Mouse (Mus musculus): ENCODE measurements around the gene Nqo2.
"Not testable (repeated sequence)": the region's sequence is repeated elsewhere in the genome, so short reads cannot be mapped to it uniquely, and the experiment has no call there.

Nqo2 gene

DNA sequence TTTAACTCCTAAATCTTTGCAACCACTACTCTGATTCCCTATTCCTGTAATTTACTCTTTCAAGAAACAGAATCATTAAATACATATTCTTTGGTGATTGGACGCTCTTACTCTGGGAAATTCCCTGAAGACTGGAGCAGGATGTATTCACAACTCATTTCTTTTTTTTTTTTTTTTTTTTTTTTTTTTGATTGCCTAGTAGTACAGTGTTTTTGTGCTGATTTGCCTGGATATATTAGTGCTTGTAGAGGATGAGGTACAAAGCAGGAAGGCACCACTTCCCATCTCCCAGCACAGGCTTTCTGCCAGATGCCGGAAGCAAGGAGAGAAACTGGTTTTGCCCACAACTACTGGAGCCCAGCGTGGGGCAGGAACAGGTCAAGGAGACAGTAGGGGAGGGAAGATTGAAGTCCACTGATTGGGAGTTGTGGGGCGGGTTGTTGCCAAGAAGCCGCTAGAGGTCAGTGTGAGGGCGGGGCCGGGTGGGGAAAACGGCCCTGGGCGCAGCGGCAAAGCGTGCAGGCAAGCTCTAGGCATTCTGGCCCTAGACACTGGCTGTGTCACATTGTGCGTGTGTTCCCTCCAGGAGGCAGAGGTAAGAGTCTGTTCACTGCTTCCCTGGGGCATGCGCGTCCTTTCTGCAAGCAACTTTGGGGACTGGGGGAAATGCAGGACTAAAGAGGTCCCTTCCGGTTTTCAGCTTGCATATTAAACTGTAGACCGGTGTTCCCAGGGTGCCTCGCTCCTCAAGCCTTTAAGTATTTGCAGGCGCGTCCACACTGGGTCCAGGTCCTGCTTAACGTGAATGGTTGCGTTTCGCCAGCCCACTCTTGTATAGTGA is at the start of gene Nqo2:
TSS of gene Nqo2 (plus strand) at position 482 of the 841 bp plus-strand sequence.
- peak in 1 of 2 experiments; percentile 13 for DNase-seq (ENCODE audit: low read depth in 1 of 2, low spot score in 2 of 2)

DNA sequence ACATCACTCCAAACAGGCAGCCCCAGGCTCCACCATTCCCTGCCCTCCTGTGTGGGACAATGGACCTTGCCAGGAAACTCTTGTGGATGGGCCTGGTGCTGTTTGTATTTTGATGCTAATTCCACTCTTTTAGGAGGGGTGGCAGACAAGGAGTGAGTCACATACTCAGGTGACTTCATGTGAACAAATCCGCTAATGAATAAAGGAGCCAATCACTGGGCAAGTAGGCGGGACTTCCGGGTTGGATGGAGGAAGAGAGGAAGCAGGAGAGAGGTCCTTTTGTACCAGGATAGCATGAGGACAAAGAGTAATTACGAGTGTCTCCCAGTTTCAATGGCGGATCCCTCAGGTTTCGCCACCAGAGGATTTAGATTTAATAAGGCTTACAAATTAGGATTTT is 43.4 kb upstream of the Nqo2 start:
- DNase-seq (ENCODE audit: low read depth in 1 of 2, low spot score in 2 of 2): no peak

DNA sequence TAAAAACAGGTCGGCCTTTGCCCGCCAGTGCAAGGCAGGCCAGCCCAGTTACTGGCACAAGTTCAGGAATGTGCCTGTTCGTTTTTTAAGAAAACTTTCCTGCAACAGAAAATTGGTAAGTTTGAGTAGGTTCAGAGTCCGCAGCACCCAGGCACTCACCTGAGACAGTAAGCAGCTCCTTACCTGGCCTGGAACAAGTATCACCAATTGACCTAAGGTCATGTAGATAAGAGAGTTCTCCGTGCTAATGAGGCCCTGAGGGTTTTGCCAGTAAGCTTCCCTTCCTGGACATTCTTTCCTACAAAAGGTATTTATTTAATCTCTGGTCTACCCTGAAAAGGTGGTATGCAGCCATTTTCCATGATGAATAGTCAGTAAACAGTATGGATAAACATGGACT is 42.8 kb upstream of the Nqo2 start:
- no peak for DNase-seq (ENCODE audit: low read depth in 1 of 2, low spot score in 2 of 2)

DNA sequence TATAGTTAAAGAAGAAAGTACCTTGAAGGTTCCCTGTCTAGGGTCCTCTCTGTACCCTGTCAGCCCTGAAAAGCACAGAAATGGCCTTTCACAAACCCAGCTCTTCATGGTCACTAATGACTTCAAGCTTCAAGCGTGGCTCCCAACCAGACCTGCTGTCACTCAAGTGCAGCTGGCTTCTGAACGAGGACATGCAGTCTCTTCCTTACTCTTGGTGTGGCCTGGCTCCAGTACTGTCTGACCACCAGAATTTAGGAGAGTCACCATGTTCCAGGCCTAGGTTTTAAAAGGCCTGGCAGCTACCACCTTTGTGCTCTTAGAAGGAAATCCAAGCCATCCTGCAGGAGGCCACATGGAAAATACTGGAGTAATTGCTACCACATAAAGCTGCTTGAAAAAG is 34.2 kb upstream of the Nqo2 start:
- no peak for DNase-seq (ENCODE audit: low read depth in 1 of 2, low spot score in 2 of 2)

DNA sequence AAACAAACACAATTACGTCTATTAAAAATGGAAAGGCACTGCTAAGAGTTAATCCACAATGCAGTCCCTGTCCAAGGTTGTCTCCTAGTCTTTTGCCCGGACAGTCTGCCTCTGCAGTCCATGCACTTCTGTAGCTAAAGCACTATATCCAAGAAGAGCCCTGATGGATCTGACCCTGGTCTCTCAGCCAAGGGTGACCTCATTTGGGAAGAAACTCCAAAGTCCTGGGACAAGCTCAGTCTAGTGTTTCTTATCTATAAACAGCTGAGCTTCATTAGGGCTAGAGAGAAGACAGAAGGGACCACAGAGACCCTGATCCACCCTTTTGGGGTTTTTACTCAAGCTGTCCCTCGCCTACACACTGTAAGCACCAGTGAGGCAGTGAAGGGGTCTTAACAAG is 33.6 kb upstream of the Nqo2 start:
- no peak for DNase-seq (ENCODE audit: low read depth in 1 of 2, low spot score in 2 of 2)

DNA sequence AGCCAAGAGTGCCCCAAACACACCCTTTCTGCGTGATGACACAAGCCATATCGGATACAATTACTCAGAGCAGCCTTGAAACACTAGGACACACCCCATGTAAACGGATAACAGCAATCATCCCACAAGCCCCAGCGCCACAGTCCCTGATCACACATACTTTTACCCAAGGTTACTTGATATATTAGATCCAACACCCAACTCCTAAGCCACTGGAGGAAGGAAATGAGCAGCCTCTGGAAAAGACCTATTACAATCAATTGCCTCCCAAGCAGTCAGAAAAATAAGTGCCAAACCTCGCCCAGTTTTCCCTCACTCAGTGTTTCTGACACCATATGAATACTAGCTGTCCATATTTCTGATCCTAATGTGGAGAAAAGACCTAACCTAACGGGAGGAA is 29.7 kb upstream of the Nqo2 start:
- no peak for DNase-seq (ENCODE audit: low read depth in 1 of 2, low spot score in 2 of 2)

DNA sequence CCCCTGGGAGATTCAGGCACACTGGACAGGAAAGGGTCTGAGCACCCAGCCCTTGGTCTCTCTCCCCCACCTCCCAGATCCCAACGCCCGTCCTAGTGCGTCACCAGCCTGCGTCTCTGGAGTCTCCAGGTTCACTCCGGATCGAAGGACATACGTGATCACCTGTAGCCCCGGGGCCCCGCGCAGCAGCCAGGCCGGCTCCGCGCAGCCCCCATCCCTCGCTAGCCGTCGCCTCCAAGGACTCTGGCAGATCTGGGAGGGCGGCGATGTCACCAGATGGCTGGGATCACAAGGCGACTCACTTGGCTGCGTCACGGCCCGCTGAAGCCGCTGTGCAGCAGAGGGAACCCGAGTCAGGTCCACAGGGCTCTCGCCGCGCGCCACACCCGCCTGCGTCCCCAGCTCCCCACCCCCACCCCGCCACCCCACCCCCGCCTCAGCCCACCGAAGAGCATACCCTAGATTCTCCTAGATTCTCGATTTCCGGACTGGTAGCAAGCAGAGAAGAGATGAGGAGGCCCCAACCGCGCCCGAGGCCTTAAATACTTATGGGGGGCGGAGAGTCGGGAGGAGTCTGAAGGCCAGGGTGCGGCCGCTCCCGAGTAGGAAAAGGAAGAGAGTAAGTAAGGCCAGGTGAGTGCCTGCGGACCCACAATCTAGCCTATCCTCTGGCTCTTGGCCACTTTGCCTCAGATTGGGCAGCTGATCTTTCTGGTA is 28.9 kb upstream of the Nqo2 start:
- DNase-seq (ENCODE audit: low read depth in 1 of 2, low spot score in 2 of 2): no peak

DNA sequence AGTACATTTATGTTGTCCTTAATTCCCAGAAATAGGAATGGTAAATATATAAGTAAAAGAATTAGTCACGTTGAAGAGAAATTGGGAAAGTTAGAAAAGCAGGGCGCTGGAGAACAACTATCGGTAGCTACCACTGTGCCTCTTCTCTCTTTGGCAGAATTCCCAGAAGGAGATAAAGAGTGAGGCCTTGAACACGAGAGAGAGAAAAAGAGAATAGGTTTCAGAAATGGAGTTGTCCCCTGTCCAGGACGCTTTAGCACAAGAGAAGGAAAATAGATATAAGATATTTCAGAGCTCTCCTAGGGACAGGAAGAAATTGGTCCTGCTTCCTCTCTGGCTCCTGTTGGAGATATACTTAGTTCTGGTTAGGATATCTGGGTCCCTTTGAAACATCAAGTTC is 27.3 kb upstream of the Nqo2 start:
- DNase-seq (ENCODE audit: low read depth in 1 of 2, low spot score in 2 of 2): no peak

DNA sequence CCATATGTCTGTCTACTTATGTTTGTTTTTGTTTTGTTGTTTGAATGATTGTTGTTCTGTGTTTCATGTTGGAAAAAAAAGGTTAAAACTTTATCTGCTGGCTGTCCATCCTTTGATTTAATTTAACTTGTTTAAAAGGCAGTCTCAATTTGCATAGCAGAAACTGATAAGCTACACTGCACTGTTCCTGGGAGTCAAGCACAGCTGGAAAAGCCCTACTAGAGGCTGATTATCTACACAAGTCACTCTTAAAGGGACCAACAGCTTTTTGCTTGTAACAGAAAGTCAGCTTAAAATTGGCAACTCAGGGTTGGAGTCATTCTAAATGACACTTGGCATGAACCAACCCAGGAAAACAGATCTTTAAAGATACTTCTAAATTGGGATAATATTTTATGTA is 26.9 kb upstream of the Nqo2 start:
- not testable (repeated sequence) for DNase-seq (ENCODE audit: low read depth in 1 of 2, low spot score in 2 of 2)

DNA sequence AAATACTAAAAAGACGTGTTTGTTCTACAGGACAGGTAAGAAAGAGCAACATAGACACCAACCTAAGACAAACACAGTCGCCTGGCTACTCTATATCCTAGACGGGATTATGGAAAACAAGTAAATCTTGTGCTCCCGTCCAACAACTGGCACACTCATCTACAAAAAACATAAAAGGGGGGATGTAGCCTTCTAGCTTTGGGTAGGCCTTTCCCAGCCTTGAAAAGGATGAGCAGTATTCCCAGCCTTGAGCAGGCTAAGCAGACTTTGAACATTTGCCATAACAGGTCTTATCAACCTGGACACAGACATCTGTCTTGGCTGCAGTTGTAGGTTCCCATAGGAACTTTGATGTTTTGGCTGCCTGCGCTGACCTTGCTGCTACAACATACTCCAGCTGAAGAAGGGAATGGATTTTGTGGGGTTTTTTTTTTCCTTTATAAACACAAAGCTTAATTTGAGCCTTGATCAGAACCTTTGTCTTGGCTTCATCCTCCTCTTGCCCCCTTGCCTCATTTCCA is 23.1 kb upstream of the Nqo2 start:
- DNase-seq (ENCODE audit: low read depth in 1 of 2, low spot score in 2 of 2): no peak

DNA sequence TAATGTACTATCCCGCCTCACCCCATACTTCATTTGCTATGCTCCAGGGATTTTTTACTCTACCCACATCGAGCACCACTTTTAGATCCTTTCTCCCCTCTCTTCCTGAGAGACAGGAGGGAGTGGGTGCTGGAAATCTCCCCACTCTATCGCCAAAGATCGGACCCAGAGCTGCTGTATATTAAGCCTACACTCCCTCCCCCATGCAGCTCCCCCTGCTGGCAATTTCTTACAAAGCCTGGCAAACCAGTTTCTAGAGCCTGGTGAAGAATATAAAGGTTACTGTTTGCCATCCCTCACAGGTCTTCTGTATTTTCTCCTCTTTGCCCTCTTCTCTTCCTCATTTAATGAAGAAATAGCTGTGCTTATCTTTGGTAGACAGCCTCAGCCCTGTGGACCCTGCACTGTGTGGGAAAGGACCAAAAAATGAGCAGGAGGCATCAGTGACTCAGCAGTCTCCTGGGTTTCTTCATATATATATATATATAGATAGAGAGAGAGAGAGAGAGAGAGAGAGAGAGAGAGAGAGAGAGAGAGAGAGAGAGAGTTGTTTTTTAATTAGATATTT is 22.2 kb upstream of the Nqo2 start:
- no peak for DNase-seq (ENCODE audit: low read depth in 1 of 2, low spot score in 2 of 2)

DNA sequence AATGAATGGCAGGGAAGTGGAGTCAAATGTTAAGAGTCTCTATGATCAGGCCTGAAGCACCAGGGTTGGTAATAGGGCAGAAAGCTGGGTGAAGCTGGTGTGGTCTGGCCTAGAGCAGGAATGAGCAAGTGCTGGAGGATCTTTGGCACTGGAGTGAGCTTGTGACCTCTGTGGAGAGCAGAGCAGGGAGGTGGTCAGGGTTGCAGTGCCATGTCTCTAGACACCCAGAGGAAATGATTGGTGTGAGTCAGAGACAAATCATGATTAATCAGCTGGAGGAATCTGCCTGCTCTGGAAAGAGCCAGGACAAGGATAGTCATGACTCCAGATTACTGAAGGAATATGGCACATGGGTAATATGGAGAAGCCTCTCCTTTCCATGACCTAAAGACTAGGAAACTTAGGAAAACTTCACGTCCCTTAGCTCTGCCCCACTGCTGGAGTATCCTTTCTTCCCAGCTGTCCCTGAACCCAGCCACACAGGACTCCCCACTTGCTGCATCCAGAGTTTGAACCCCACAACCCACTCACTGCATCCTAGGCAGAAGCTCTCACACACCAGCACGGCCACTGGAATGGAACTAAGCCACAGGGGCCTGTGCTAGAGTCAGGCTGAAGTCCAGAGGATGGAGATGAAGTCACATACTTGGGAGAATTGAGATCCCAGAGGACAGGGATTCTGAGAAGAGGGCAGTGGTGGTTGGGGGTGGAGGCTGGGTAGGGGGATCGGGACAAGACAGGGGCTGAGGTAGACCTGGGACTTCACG is 13.0 kb upstream of the Nqo2 start:
- no peak for DNase-seq (ENCODE audit: low read depth in 1 of 2, low spot score in 2 of 2)

DNA sequence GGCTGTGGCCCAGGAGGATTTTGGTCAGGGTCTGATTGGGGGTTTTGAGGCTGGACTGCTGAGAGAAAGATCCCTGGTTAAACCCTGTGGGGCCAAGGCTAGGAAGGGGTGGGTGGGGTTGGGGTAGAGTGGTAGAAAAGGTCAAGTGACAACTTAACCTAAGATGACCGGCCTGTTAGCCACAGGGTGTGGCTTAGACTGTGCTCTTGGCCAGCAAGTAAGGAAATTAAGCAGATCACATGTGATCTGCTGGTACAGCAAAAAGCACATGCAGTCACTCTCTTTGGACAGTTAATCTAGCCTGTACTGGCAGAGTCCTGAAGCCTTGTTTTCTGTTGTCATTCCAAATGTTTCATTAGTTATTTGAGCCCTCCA is 12.4 kb upstream of the Nqo2 start:
- no peak for DNase-seq (ENCODE audit: low read depth in 1 of 2, low spot score in 2 of 2)

DNA sequence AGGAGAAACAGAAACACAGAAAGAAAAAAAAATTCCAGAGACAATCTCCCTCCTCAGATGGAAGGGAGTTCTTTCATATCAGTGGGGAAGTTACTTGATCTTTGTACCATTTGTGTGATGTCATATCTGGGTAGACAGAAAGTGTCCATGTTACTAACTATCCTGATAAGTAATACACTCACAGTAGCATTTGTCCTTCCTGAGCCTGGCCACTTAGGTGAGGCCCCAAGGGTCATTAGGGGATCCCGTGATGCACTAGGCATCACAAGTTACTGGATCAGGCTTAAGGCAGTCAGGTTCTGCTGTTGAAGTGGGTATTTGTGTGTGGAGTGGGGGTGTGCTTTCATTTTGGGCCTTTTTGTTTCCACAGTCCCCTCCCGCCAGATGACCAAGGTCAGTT is 11.5 kb upstream of the Nqo2 start:
- no peak for DNase-seq (ENCODE audit: low read depth in 1 of 2, low spot score in 2 of 2)

DNA sequence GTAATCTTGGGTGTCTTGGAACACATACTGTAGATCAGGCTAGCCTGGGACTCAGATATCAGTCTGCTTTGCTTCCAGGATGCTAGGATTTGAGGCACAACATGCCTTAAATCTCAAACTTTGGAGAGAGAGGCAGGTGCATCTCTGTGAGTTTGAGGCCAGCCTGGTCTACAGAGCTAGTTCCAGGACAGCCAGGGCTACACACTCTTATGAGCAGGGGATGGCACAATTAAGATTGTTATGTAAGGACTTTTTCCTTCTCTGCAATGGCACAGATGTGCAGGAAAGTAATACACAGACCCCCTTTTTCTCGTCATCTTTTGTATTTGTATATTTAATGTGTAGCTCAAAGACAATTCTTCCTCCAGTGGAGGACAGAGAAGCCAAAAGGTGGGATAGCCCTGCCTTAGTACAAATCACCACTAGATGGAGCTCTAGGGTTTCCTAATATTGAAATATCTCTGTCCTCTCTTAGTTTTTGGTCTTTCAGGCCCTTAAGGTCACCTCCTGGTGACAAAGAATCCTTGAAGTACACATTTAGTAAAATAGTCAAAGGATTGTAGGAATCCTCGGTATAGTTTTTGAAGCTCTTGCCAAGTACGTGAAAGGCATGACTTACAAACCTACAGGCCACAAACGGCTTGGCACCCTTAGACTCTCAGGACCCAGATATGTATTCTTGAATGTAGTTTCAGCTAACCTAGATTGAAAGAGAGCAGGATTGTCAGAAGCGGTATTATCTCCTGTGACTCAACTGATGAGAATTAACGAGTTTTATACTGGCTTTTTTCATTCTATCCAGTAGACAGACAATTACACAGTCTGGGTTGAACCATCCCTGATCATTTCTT is 7.7 kb upstream of the Nqo2 start:
- DNase-seq (ENCODE audit: low read depth in 1 of 2, low spot score in 2 of 2): no peak

DNA sequence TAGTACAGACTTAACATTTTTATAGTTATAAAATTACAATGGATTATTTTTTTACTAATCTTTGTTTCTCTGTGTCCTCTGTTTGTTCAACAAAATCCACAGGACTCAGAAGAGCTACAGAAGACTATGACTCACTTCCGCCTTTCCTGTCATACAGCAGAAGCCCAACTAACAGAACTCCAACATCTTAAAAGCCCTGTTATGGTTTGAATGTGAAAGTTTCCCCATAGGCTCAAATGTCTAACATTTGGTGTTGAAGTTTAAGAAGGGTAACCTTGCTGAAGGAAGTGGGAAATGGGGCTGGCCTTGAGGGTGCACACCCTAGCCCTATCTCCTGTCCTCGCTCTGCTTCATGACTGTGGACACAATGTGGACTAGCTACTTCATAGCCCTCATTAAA is 4.7 kb upstream of the Nqo2 start:
- no peak for DNase-seq (ENCODE audit: low read depth in 1 of 2, low spot score in 2 of 2)

DNA sequence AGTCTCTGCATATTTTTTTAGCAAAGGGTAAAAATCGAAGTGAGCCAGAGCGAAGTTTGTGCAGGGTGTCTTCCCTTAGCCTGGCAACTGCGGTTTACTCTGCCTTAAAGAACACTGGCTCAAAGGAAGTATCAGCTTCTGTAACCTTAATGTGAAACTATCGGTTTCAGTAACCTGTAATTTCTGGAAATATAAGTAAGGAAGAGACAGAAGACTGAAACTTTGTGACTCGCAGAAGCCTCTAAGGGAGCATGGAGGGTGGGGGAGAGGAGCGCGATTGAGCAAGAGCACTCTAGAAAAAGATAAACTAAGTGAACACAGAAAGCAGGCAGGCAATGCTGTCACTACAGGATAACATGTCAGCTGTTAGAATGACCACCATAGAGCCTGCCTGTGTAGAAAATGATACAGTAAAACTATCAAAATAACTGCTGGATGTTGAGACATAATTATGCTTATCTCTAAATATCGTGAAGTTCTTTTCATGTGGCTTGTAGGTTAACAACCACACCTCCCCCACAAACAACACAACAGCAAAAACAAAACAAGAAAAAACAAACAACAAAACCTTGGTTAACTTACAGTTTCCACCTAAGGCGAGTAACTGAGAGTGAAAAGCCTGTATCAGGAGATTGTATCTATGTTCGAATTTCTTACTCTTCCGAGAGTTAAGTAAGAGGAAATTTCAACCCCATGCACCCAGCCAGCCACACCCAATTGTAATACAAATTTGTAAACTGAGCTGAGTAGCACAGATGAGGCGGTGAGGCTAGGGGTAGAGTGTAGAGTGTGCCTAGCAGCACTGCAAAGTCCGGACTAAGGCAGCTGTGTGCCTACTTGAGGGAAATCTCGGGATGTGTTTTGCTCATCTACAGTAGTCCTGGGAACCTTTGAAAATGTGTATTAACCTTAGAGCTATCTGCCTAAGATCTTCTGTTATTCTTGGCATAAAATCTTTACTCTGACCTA is 853 bp downstream of the Nqo2 start:
- no peak for DNase-seq (ENCODE audit: low read depth in 1 of 2, low spot score in 2 of 2)

DNA sequence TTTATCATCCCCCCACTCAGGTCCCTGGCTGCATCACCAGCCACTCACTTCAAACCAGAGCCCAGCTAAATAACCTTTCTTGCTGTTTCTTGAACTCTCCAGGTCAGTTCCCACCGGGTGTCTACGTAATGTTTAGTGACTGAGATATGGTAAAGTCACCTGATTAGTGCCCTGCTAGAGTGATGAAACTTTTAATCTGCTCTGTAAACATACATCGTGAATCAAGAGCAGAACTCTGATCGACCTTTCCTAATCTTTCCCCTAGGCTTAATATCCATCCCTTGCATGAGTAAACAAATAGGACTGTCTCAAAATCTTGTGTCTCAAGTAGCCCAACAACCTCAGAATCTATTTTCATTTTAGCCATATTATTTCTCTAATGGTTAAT is 1.5 kb downstream of the Nqo2 start:
- no peak for DNase-seq (ENCODE audit: low read depth in 1 of 2, low spot score in 2 of 2)

DNA sequence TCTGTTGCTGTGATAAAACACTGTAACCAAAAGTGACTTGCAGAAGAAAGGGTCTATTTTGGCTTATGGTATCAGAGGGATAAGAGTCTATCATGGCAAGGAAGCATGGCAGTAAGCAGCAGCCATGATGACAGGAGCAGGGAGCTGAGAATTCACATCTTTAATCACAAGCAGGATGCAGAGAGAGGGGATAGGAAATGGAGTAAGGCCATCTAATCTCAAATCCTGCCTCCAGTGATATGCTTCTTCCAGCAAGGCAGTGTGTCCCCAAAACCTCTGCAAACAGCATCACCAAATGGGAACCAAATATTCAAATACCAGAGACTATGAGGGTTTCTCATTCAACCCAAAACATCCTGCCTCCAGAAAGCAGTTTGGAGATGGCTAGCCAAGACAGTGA is 2.1 kb downstream of the Nqo2 start:
- DNase-seq (ENCODE audit: low read depth in 1 of 2, low spot score in 2 of 2): no peak
